In the genomic region with DNA sequence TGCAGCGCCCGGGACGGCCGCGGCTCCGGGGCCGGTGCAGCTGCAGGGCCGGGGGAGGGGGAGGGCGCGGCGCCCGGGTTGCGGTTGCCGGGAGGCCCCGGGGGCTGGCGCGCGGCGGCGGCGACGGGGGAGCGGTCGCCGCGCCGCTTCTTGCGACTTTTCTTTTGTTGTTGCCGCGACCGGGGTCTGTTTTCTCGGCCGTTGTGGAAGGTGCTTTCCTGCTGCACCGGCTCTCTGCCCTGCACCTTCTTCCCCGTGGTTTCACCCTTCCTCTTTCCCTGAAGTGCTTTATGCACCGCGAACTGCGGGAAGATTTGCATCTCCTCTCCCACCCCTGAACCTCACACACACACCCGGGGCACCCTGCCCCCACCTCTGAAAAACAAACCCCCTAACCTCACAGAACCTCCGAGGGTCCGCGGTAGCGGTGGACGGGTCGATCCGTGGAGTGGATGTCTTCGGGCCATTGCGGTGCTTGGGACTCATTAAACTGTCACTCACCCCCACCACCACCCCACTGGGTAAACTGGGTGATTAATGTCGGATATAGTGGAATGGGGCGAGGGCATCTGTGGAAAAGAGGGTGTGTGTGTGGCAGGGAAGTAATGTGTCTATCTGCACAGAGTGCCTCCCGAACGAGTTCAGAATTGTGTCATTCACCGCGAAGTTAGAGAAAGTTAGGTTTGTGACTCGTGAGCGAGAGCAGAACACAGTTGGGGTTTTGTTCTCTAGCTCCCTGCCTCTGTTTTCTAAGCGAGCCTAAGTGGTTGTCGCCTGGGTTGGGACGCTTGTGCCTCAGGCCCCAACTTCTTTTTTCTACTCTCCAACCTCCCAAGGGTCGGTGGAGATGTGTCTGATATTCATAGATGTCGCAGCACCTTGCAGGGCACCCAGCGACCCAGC, we compare ENCODE assay signal across 8 mouse cellular contexts. TPM values are rescaled to one million over a fixed set of nuclear protein-coding genes. Genes with fewer than 3 reads are reported as not detected.
DNase-seq lines count a peak whose midpoint lies in the region; ATAC-seq and TF ChIP-seq lines count a peak whose summit lies in the region.

No protein-coding gene starts in this region.

- intact Hi-C loops in gastrocnemius, adult 2 months (cut with DNase I) = loop anchor here (2.0 to 10.0 kb wide), 6 partner anchors 186 to 1748 kb away; partner anchors contain the start of genes Adss, Akt3, Catspere2 and Chml

- TF ChIP-seq CTCF in gastrocnemius, adult 2 months (IDR thresholded peaks at IDR 0.05) = no peak

- 0 out of 2 replicates have a peak, but pooled peaks have one; percentile 0 for ATAC-seq in forebrain, embryonic 14.5 days
- ATAC-seq in inflammation-experienced regulatory T-cells, adult 6 months = peak; percentile 4
- no peak for ATAC-seq in liver, embryonic 16.5 days (ENCODE audit: low read depth)
- ATAC-seq in neural tube, embryonic 12.5 days (ENCODE audit: low FRiP score, low read depth) = peak; percentile 4; the same call in 1 of the 2 replicates

- H3K27me3 ChIP-seq in forebrain, embryonic 14.5 days (replicated peaks; ENCODE audit: control insufficient read depth, insufficient read depth, low read length) = no peaks in the 10 kb centered on the region
- no peaks in the 10 kb centered on the region for H3K27me3 ChIP-seq in liver, embryonic 16.5 days (ENCODE audit: control insufficient read depth, insufficient read depth, low read depth, low read length)
- no peaks in the 10 kb centered on the region for H3K27me3 ChIP-seq in neural tube, embryonic 12.5 days (replicated peaks)

- peaks cover 32% of the 10 kb centered on the region for H3K4me1 ChIP-seq in forebrain, embryonic 14.5 days (ENCODE audit: control insufficient read depth, insufficient read depth, low read length)
- peaks cover 28% of the 10 kb centered on the region for H3K4me1 ChIP-seq in liver, embryonic 16.5 days (ENCODE audit: control insufficient read depth, low read depth, low read length)
- H3K4me1 ChIP-seq in neural tube, embryonic 12.5 days = peaks cover 42% of the 10 kb centered on the region

- peak; percentile 20 for DNase-seq in gastrocnemius, adult 2 months
- DNase-seq in gastrocnemius, adult 18-20 months (ENCODE audit: low spot score) = no peak
- peak; percentile 55 for DNase-seq in brain, adult 2 months (ENCODE audit: low read depth, low spot score)
- DNase-seq in forebrain, embryonic 14.5 days (ENCODE audit: low spot score) = no peak
- peak; percentile 76 for DNase-seq in thymus, postnatal 4 days

- H3K9ac ChIP-seq in forebrain, embryonic 14.5 days (ENCODE audit: low read length) = peak overlapping the region; percentile 98
- peak overlapping the region; percentile 85 for H3K9ac ChIP-seq in liver, embryonic 16.5 days (ENCODE audit: low read depth, low read length)
- peak overlapping the region; percentile 97 for H3K9ac ChIP-seq in neural tube, embryonic 12.5 days

- H3K9me3 ChIP-seq in forebrain, embryonic 14.5 days (replicated peaks; ENCODE audit: control insufficient read depth, low read length) = no peaks in the 10 kb centered on the region
- H3K9me3 ChIP-seq in liver, embryonic 16.5 days (replicated peaks; ENCODE audit: control insufficient read depth, low read length) = no peaks in the 10 kb centered on the region
- H3K9me3 ChIP-seq in neural tube, embryonic 12.5 days = no peaks in the 10 kb centered on the region

- peak overlapping the region; percentile 84 for H3K27ac ChIP-seq in gastrocnemius, adult 2 months
- peak overlapping the region; percentile 100 for H3K27ac ChIP-seq in forebrain, embryonic 14.5 days (ENCODE audit: low read depth, low read length)
- H3K27ac ChIP-seq in liver, embryonic 16.5 days (ENCODE audit: low read length) = peak overlapping the region; percentile 90
- H3K27ac ChIP-seq in neural tube, embryonic 12.5 days = peak overlapping the region; percentile 99

- peaks cover 11% of the 10 kb centered on the region for H3K36me3 ChIP-seq in forebrain, embryonic 14.5 days (ENCODE audit: control insufficient read depth, insufficient read depth, low read length)
- peaks cover 8% of the 10 kb centered on the region for H3K36me3 ChIP-seq in liver, embryonic 16.5 days (ENCODE audit: control insufficient read depth, insufficient read depth)
- peaks cover 6% of the 10 kb centered on the region; the same call in 1 of the 2 replicates for H3K36me3 ChIP-seq in neural tube, embryonic 12.5 days

- under 1% methylated on average over 47 of the region's 62 CpGs for WGBS in forebrain, embryonic 14.5 days
- WGBS in liver, embryonic 16.5 days (ENCODE audit: insufficient replicate concordance) = under 1% methylated on average over 38 of the region's 62 CpGs
- under 1% methylated on average over 53 of the region's 62 CpGs for WGBS in neural tube, embryonic 12.5 days

- H3K4me2 ChIP-seq in forebrain, embryonic 14.5 days (ENCODE audit: low read length) = peak overlapping the region; percentile 58
- H3K4me2 ChIP-seq in liver, embryonic 16.5 days (ENCODE audit: low read depth, low read length) = peak overlapping the region; percentile 88
- peak overlapping the region; percentile 61 for H3K4me2 ChIP-seq in neural tube, embryonic 12.5 days (replicated peaks)

- peak overlapping the region; percentile 86 for H3K4me3 ChIP-seq in gastrocnemius, adult 2 months
- H3K4me3 ChIP-seq in forebrain, embryonic 14.5 days (ENCODE audit: low read depth, low read length) = peak overlapping the region; percentile 85
- H3K4me3 ChIP-seq in liver, embryonic 16.5 days (ENCODE audit: low read depth, low read length) = peak overlapping the region; percentile 82
- H3K4me3 ChIP-seq in neural tube, embryonic 12.5 days = peak overlapping the region; percentile 82

RNA-seq across cellular contexts. Expression of gene Zbtb18, which starts 0.9 kb away (rescaled TPM):
- 100 to 1,000 TPM in 1 of 2 experiments, 10 to 100 TPM in 1; 97.8 to 110 TPM for total RNA-seq in gastrocnemius, adult 2 months (2021)
- total RNA-seq in gastrocnemius, adult 18-20 months (2021) = 100 to 1,000 TPM; 107 to 125 TPM
- polyA plus RNA-seq in forebrain, embryonic 14.5 days (2014; fragmentation: Nextera tagmentation; extraction: Ambion mirVana) = 102 and 109 TPM in 2 replicates
- 1 to 10 TPM in 2 of 3 experiments, under 1 TPM in 1; 0.63 to 3.9 (median 2.1) TPM for polyA plus RNA-seq in inflammation-experienced regulatory T-cells, adult 6 months (2017; shearing (Covaris generic))
- polyA plus RNA-seq in liver, embryonic 16.5 days (2015; fragmentation: Nextera tagmentation; extraction: Ambion mirVana) = 0.47 and 0.83 TPM in 2 replicates
- polyA plus RNA-seq in neural tube, embryonic 12.5 days (2016; fragmentation: Nextera tagmentation; extraction: Ambion mirVana) = 6.6 and 10.4 TPM in 2 replicates

Comparison
In these comparisons a context has a peak if more than half of its experiments do, and no peak if none do; other contexts are left out.
1. DNase-seq: peak in gastrocnemius, adult 2 months (single experiment), brain, adult 2 months (single experiment) and thymus, postnatal 4 days (single experiment); none in gastrocnemius, adult 18-20 months (single experiment) and forebrain, embryonic 14.5 days (single experiment).
2. Peak in every context shown above with its lines, with median percentiles within 50 percentile points of each other: H3K27ac ChIP-seq, H3K4me3 ChIP-seq, H3K4me2 ChIP-seq and H3K9ac ChIP-seq.